Mouse (Mus musculus) C2C12 (cell line): ENCODE results near the gene Ift27.

Experiments used
- CTCF ChIP-seq: IDR thresholded peaks from one replicate; pipeline ENCODE4 v1.5.1; 2011; ENCODE audit not compliant: control insufficient read depth, insufficient read depth, insufficient read length
- MAX ChIP-seq: IDR thresholded peaks from one replicate; pipeline ENCODE4 v1.6.1; 2011; ENCODE audit warnings: mild to moderate bottlenecking, control low read depth
- MYOG ChIP-seq: IDR thresholded peaks from one replicate; pipeline ENCODE4 v1.6.1; 2011; ENCODE audit not compliant: control insufficient read depth, insufficient read length; ENCODE audit errors: extremely low read depth
- USF1 ChIP-seq: IDR thresholded peaks from one replicate; pipeline ENCODE4 v1.6.1; 2011; ENCODE audit warnings: low read depth, mild to moderate bottlenecking, control low read depth, moderate library complexity

GRCm38 (mm10) chr15:78184855-78185254 lies 10.9 kb upstream of the Ift27 start:
- TF ChIP-seq MAX, result no peak
- TF ChIP-seq CTCF, result peak; percentile 4
- TF ChIP-seq USF1, result no peak
- TF ChIP-seq MYOG, result no peak
